Mouse (Mus musculus): ENCODE results near the gene Spic.
"Not testable (repeated sequence)": the region's sequence is repeated elsewhere in the genome, so short reads cannot be mapped to it uniquely, and the experiment has no call there.

Spic gene

GRCm38 (mm10) chr10:88684925-88685324 lies at the start of gene Spic:
Gene Spic (minus strand): TSS chr10:88685015.
- no peak for DNase-seq (ENCODE audit: low read depth)

- no peak for DNase-seq (ENCODE audit: low read depth)
These were observed 47.5 kb upstream of the Spic start for GRCm38 (mm10) chr10:88732309-88732622.

- DNase-seq (ENCODE audit: low read depth): no peak
These were observed 46.9 kb upstream of the Spic start for GRCm38 (mm10) chr10:88731496-88732308.

- no peak for DNase-seq (ENCODE audit: low read depth)
These were observed 46.0 kb upstream of the Spic start, which contains the start of gene Arl1 for GRCm38 (mm10) chr10:88730571-88731495. Gene Arl1 (plus strand): TSS chr10:88730858.

- no peak for DNase-seq (ENCODE audit: low read depth)
These were observed 43.4 kb upstream of the Spic start for GRCm38 (mm10) chr10:88728166-88728565.

GRCm38 (mm10) chr10:88727128-88727527 lies 42.3 kb upstream of the Spic start:
- no peak for DNase-seq (ENCODE audit: low read depth)

GRCm38 (mm10) chr10:88725343-88725742 lies 40.5 kb upstream of the Spic start:
- DNase-seq (ENCODE audit: low read depth): no peak

GRCm38 (mm10) chr10:88719618-88720017 lies 34.8 kb upstream of the Spic start:
- DNase-seq (ENCODE audit: low read depth): no peak

GRCm38 (mm10) chr10:88717756-88718025 lies 32.9 kb upstream of the Spic start:
- DNase-seq (ENCODE audit: low read depth): no peak

- no peak for DNase-seq (ENCODE audit: low read depth)
These were observed 32.4 kb upstream of the Spic start for GRCm38 (mm10) chr10:88716986-88717755.

GRCm38 (mm10) chr10:88715621-88716020 lies 30.8 kb upstream of the Spic start:
- DNase-seq (ENCODE audit: low read depth): no peak

GRCm38 (mm10) chr10:88714744-88715143 lies 29.9 kb upstream of the Spic start:
- DNase-seq (ENCODE audit: low read depth): no peak

GRCm38 (mm10) chr10:88712359-88712758 lies 27.5 kb upstream of the Spic start:
- DNase-seq (ENCODE audit: low read depth): no peak

GRCm38 (mm10) chr10:88708671-88709523 lies 24.1 kb upstream of the Spic start:
- DNase-seq (ENCODE audit: low read depth): no peak

- DNase-seq (ENCODE audit: low read depth): no peak
These were observed 16.1 kb upstream of the Spic start for GRCm38 (mm10) chr10:88700938-88701337.

- no peak for DNase-seq (ENCODE audit: low read depth)
These were observed 1.8 kb downstream of the Spic start for GRCm38 (mm10) chr10:88682904-88683563.

GRCm38 (mm10) chr10:88672825-88673224 lies 12.0 kb downstream of the Spic start:
- no peak for DNase-seq (ENCODE audit: low read depth)

- no peak for DNase-seq (ENCODE audit: low read depth)
These were observed 12.7 kb downstream of the Spic start for GRCm38 (mm10) chr10:88672123-88672522.

- DNase-seq (ENCODE audit: low read depth): peak; percentile 7
These were observed 15.1 kb downstream of the Spic start for GRCm38 (mm10) chr10:88669719-88670118.

- not testable (repeated sequence) for DNase-seq (ENCODE audit: low read depth)
These were observed 21.0 kb downstream of the Spic start for GRCm38 (mm10) chr10:88663856-88664255.

- no peak for DNase-seq (ENCODE audit: low read depth)
These were observed 25.9 kb downstream of the Spic start for GRCm38 (mm10) chr10:88658918-88659317.
